ENCODE assay signal across 21 mouse cellular contexts in genomic region chr15:36891296-36891695, GRCm38 (mm10).
DNase-seq lines count a peak whose midpoint lies in the region; ATAC-seq and TF ChIP-seq lines count a peak whose summit lies in the region.
"Had no signal": no experiment of that assay in that cellular context is flagged by ENCODE, and none has a peak within 500 bp of the region (broad histone marks: within the 10 kb centered on the region; RNA-seq: fewer than 3 reads in every experiment).

No protein-coding gene starts in this region.

- no peak overlapping the region for H3K9ac ChIP-seq in hindbrain, embryonic 14.5 days
- no peak overlapping the region for H3K9ac ChIP-seq in hindbrain, postnatal 0 days (replicated peaks; ENCODE audit: low read length)
- no peak overlapping the region for H3K9ac ChIP-seq in hindbrain, embryonic 11.5 days (ENCODE audit: low read depth, low read length)
- H3K9ac ChIP-seq: embryonic facial prominence, embryonic 13.5 days; embryonic facial prominence, embryonic 15.5 days; forebrain, embryonic 12.5 days had no signal

- DNase-seq in cerebellum, adult 2 months = no peak
- DNase-seq in cerebellum, adult 9-11 months = no peak
- DNase-seq in hindbrain, embryonic 14.5 days (ENCODE audit: low spot score) = no peak
- no peak for DNase-seq in hindbrain, embryonic 10.5 days (ENCODE audit: low spot score)
- no peak for DNase-seq in hindbrain, postnatal 0 days (ENCODE audit: low spot score)
- DNase-seq in hindbrain, embryonic 11.5 days (ENCODE audit: low spot score) = no peak
- DNase-seq: adrenal gland, adult 2 months; adrenal gland, postnatal 10 days; adrenal gland, postnatal 25 days; B cell, adult 2 months; cerebellum, adult 11 months; embryo, embryonic 11 days had no signal

- no peaks in the 10 kb centered on the region for H3K9me3 ChIP-seq in hindbrain, embryonic 14.5 days (ENCODE audit: control insufficient read depth, low read length)
- H3K9me3 ChIP-seq in hindbrain, embryonic 10.5 days = no peaks in the 10 kb centered on the region
- H3K9me3 ChIP-seq in hindbrain, postnatal 0 days (ENCODE audit: low read length) = no peaks in the 10 kb centered on the region
- H3K9me3 ChIP-seq in hindbrain, embryonic 11.5 days (ENCODE audit: control insufficient read depth, low read length) = no peaks in the 10 kb centered on the region
- no peaks in the 10 kb centered on the region for H3K9me3 ChIP-seq in E14TG2a.4 (ENCODE audit: low read length)
- H3K9me3 ChIP-seq: embryonic facial prominence, embryonic 13.5 days; embryonic facial prominence, embryonic 15.5 days; forebrain, embryonic 10.5 days; forebrain, embryonic 12.5 days had no signal

- TF ChIP-seq POLR2A in cerebellum, adult 2 months (IDR thresholded peaks at IDR 0.05; ENCODE audit: borderline replicate concordance, insufficient read depth, low read length) = no peak

- ATAC-seq in hindbrain, embryonic 14.5 days (ENCODE audit: low FRiP score) = no peak
- no peak for ATAC-seq in hindbrain, postnatal 0 days
- no peak for ATAC-seq in hindbrain, embryonic 11.5 days (ENCODE audit: low FRiP score)
- ATAC-seq: CD4-positive, CD25-positive, alpha-beta regulatory T cell, adult 4 months; forebrain, embryonic 14.5 days had no signal

- H3K4me1 ChIP-seq in cerebellum, adult 2 months (ENCODE audit: control insufficient read depth, insufficient read depth, low read length) = peaks cover 17% of the 10 kb centered on the region; the same call in 1 of the 2 replicates
- peaks cover 17% of the 10 kb centered on the region for H3K4me1 ChIP-seq in hindbrain, embryonic 14.5 days (replicated peaks; ENCODE audit: control insufficient read depth, insufficient read depth, low read length)
- H3K4me1 ChIP-seq in hindbrain, embryonic 10.5 days (replicated peaks) = peaks cover 21% of the 10 kb centered on the region
- H3K4me1 ChIP-seq in hindbrain, postnatal 0 days (ENCODE audit: insufficient read depth, low read length) = 0 out of 2 replicates have a peak, but pooled peaks cover 5% of the 10 kb centered on the region
- H3K4me1 ChIP-seq in hindbrain, embryonic 11.5 days (replicated peaks; ENCODE audit: control insufficient read depth, insufficient read depth, low read length) = peaks cover 2% of the 10 kb centered on the region; the same call in 1 of the 2 replicates
- H3K4me1 ChIP-seq in E14TG2a.4 (replicated peaks; ENCODE audit: low read depth, low read length) = peaks cover 29% of the 10 kb centered on the region

- H3K4me3 ChIP-seq in cerebellum, adult 2 months (replicated peaks; ENCODE audit: insufficient read depth, low read depth, low read length) = no peak overlapping the region
- H3K4me3 ChIP-seq in hindbrain, embryonic 14.5 days (replicated peaks; ENCODE audit: low read length) = no peak overlapping the region
- no peak overlapping the region for H3K4me3 ChIP-seq in hindbrain, embryonic 10.5 days
- no peak overlapping the region for H3K4me3 ChIP-seq in hindbrain, postnatal 0 days (ENCODE audit: low read length)
- no peak overlapping the region for H3K4me3 ChIP-seq in hindbrain, embryonic 11.5 days (ENCODE audit: low read depth, low read length)
- 0 out of 2 replicates have a peak overlapping the region, but pooled peaks have one; percentile 21 for H3K4me3 ChIP-seq in E14TG2a.4 (replicated peaks; ENCODE audit: low read length)
- H3K4me3 ChIP-seq: embryonic facial prominence, embryonic 13.5 days; embryonic facial prominence, embryonic 15.5 days; erythroblast, embryonic 14.5 days; forebrain, embryonic 10.5 days; forebrain, embryonic 12.5 days had no signal

- WGBS in cerebellum, adult 2 months = 47% methylated on average over 1 of the region's 1 CpGs
- WGBS in hindbrain, embryonic 14.5 days = 50% methylated on average over 1 of the region's 1 CpGs
- WGBS in hindbrain, embryonic 10.5 days = 61% methylated on average over 1 of the region's 1 CpGs
- 53% methylated on average over 1 of the region's 1 CpGs for WGBS in hindbrain, postnatal 0 days
- WGBS in hindbrain, embryonic 11.5 days = 50% methylated on average over 1 of the region's 1 CpGs

- H3K4me2 ChIP-seq in hindbrain, embryonic 14.5 days (replicated peaks) = no peak overlapping the region
- H3K4me2 ChIP-seq in hindbrain, postnatal 0 days (ENCODE audit: low read depth, low read length) = no peak overlapping the region
- H3K4me2 ChIP-seq in hindbrain, embryonic 11.5 days (replicated peaks; ENCODE audit: low read depth, low read length) = no peak overlapping the region
- H3K4me2 ChIP-seq: embryonic facial prominence, embryonic 15.5 days; forebrain, embryonic 12.5 days had no signal

- no peaks in the 10 kb centered on the region for H3K36me3 ChIP-seq in hindbrain, embryonic 14.5 days (replicated peaks; ENCODE audit: control insufficient read depth, insufficient read depth)
- H3K36me3 ChIP-seq in hindbrain, embryonic 10.5 days = no peaks in the 10 kb centered on the region
- H3K36me3 ChIP-seq in hindbrain, postnatal 0 days (ENCODE audit: insufficient read depth, low read length) = no peaks in the 10 kb centered on the region
- no peaks in the 10 kb centered on the region for H3K36me3 ChIP-seq in hindbrain, embryonic 11.5 days (ENCODE audit: control insufficient read depth, insufficient read depth, low read length)
- no peaks in the 10 kb centered on the region for H3K36me3 ChIP-seq in E14TG2a.4 (ENCODE audit: insufficient read depth, low read length)
- H3K36me3 ChIP-seq: embryonic facial prominence, embryonic 13.5 days; embryonic facial prominence, embryonic 15.5 days; forebrain, embryonic 10.5 days; forebrain, embryonic 12.5 days had no signal

- H3K27me3 ChIP-seq in cerebellum, adult 2 months (ENCODE audit: control insufficient read depth, insufficient read depth, low read length) = no peaks in the 10 kb centered on the region
- no peaks in the 10 kb centered on the region for H3K27me3 ChIP-seq in hindbrain, embryonic 14.5 days (ENCODE audit: control insufficient read depth, insufficient read depth, low read length)
- peaks cover 35% of the 10 kb centered on the region for H3K27me3 ChIP-seq in hindbrain, embryonic 10.5 days (ENCODE audit: insufficient read depth, poor library complexity, severe bottlenecking)
- no peaks in the 10 kb centered on the region for H3K27me3 ChIP-seq in hindbrain, postnatal 0 days (ENCODE audit: insufficient read depth, low read length)
- no peaks in the 10 kb centered on the region for H3K27me3 ChIP-seq in hindbrain, embryonic 11.5 days (ENCODE audit: control insufficient read depth, insufficient read depth, low read length)
- peaks cover 4% of the 10 kb centered on the region; the same call in 1 of the 2 replicates for H3K27me3 ChIP-seq in E14TG2a.4 (ENCODE audit: insufficient read depth, low read length)
- H3K27me3 ChIP-seq: CH12.LX had no signal

- H3K27ac ChIP-seq in cerebellum, adult 2 months (ENCODE audit: insufficient read depth, low read length) = peak overlapping the region; percentile 98
- 0 out of 2 replicates have a peak overlapping the region, but pooled peaks have one; percentile 39 for H3K27ac ChIP-seq in hindbrain, embryonic 14.5 days
- no peak overlapping the region for H3K27ac ChIP-seq in hindbrain, embryonic 10.5 days
- peak overlapping the region; percentile 66; the same call in 1 of the 2 replicates for H3K27ac ChIP-seq in hindbrain, postnatal 0 days
- H3K27ac ChIP-seq in hindbrain, embryonic 11.5 days (ENCODE audit: low read depth, low read length) = no peak overlapping the region
- H3K27ac ChIP-seq: embryonic facial prominence, embryonic 13.5 days; embryonic facial prominence, embryonic 15.5 days; forebrain, embryonic 10.5 days; forebrain, embryonic 12.5 days had no signal

- TF ChIP-seq CTCF in cerebellum, adult 2 months (IDR thresholded peaks at IDR 0.05; ENCODE audit: borderline replicate concordance, insufficient read depth, low read depth, low read length) = no peak
- TF ChIP-seq CTCF in hindbrain, postnatal 0 days (IDR thresholded peaks at IDR 0.05; ENCODE audit: low read depth) = no peak
- no peak for TF ChIP-seq CTCF in E14TG2a.4 (conservative IDR thresholded peaks at IDR 0.05; ENCODE audit: low read length)

Comparison
In these comparisons a context has a peak if more than half of its experiments do, and no peak if none do; other contexts are left out.
1. H3K27ac ChIP-seq: peak in cerebellum, adult 2 months (single experiment), hindbrain, embryonic 14.5 days (single experiment) and hindbrain, postnatal 0 days (single experiment); none in hindbrain, embryonic 10.5 days (single experiment) and hindbrain, embryonic 11.5 days (single experiment).